Mouse (Mus musculus): ENCODE results near the gene 2610528J11Rik. TPM values are rescaled to one million over a fixed set of nuclear protein-coding genes. Genes with fewer than 3 reads are reported as not detected.

Gene 2610528J11Rik
- total RNA-seq, 1 experiment from 2014 or later, result not detected

Other genes with a start within 250 kb of the 2610528J11Rik start
- gene Ptprf, start 235.6 kb upstream of the 2610528J11Rik start, total RNA-seq (2017), result 0.15 and 0.50 TPM in 2 replicates
- gene Szt2, start 117.7 kb upstream of the 2610528J11Rik start, total RNA-seq (2017), result 4.4 and 5.3 TPM in 2 replicates
- gene Med8, start 117.7 kb upstream of the 2610528J11Rik start, total RNA-seq (2017), result 82.5 and 85.9 TPM in 2 replicates
- 44.8 and 65.7 TPM in 2 replicates for gene Elovl1, start 98.9 kb upstream of the 2610528J11Rik start, total RNA-seq (2017)
- gene Cdc20, start 89.6 kb upstream of the 2610528J11Rik start, total RNA-seq (2017), result 57.9 and 89.6 TPM in 2 replicates
- 5.8 and 7.3 TPM in 2 replicates for gene Mpl, start 69.5 kb upstream of the 2610528J11Rik start, total RNA-seq (2017)
- 7.5 and 8.0 TPM in 2 replicates for gene Tie1, start 36.9 kb upstream of the 2610528J11Rik start, total RNA-seq (2017)
- gene Tmem125, start 17.0 kb downstream of the 2610528J11Rik start, total RNA-seq (2017), result 0.14 TPM in 1 of 2 replicates, not detected in the other
- 0.46 TPM in 1 of 2 replicates, not detected in the other for gene Cfap57, start 93.8 kb downstream of the 2610528J11Rik start, total RNA-seq (2017)
- 98.3 and 123 TPM in 2 replicates for gene Ebna1bp2, start 93.8 kb downstream of the 2610528J11Rik start, total RNA-seq (2017)
- gene Olfr62, start 132.0 kb downstream of the 2610528J11Rik start, total RNA-seq (2017), result not detected in 2 replicates
- gene Olfr1342, start 165.8 kb downstream of the 2610528J11Rik start, total RNA-seq (2017), result not detected in 2 replicates
- gene Olfr1341, start 176.5 kb downstream of the 2610528J11Rik start, total RNA-seq (2017), result not detected in 2 replicates
- not detected in 2 replicates for gene Olfr1340, start 193.1 kb downstream of the 2610528J11Rik start, total RNA-seq (2017)
- gene Olfr1339, start 205.2 kb downstream of the 2610528J11Rik start, total RNA-seq (2017), result not detected in 2 replicates
- not detected in 2 replicates for gene Olfr1338, start 231.7 kb downstream of the 2610528J11Rik start, total RNA-seq (2017)

All from common myeloid progenitor, adult 5-6 weeks (primary cell).